Mouse (Mus musculus): ENCODE measurements at regions not wholly inside any gene's neighbourhood (a gene's known extent, or its start where the extent isn't known, plus 50 kb on each side); places are given as distances from the start of the nearest gene placed in this dataset.
"Not testable (repeated sequence)": the region's sequence is repeated elsewhere in the genome, so short reads cannot be mapped to it uniquely, and the experiment has no call there.

DNA sequence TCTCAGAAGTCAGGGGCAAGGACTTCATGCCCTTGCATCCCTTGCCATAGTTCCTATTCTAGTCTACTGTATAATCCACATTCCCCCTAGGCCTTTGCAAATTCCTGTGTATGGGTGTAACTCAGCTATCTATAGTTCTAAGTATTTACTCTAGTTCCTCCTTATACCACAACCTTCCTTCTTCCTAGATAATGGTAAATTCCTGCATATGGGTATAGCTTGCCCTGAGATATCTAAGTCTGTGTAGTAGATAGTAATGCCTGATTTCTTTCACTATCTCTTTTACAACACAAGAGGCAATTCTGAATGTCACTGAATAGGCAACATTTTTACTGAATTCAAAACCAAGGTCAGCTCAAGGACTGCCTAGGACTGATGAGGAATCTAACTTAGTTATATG is 1000.2 kb downstream of the Kcnt2 start:
- H3K4me3 ChIP-seq (replicated peaks; ENCODE audit: low read depth, low read length); H3K9me3 ChIP-seq (ENCODE audit: control insufficient read depth, low read length); H3K4me1 ChIP-seq (ENCODE audit: control insufficient read depth, insufficient read depth, low read length); H3K9ac ChIP-seq (replicated peaks; ENCODE audit: low read length); H3K4me2 ChIP-seq (ENCODE audit: low read length); H3K27me3 ChIP-seq (ENCODE audit: control insufficient read depth, insufficient read depth, low read length); DNase-seq; H3K36me3 ChIP-seq (ENCODE audit: control insufficient read depth, insufficient read depth, low read length); ATAC-seq (ENCODE audit: low FRiP score, low TSS enrichment); H3K27ac ChIP-seq (replicated peaks; ENCODE audit: low read depth, low read length): not testable (repeated sequence)

GRCm38 (mm10) chr1:141274738-141275137 is 1028.8 kb downstream of the Kcnt2 start:
- H3K4me2 ChIP-seq (ENCODE audit: low read length): no peak overlapping the region

DNA sequence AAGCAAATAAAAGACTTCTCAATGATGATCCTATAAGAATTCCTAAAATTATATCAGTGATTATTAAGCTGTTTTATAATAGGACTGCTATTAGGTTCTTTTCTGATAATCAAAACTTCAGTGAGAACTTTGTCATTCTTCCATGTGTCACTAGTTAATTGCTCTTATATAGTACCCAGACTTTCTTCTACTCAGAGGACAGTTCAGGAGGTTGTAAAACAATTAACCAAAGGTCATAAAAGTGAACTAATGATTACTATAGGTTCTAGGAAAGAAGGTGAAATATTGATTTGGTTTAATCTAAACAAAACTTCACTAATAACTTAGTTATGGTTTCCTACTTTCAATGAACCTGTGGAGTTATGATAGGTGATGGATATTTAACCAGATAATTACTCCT is 1035.6 kb downstream of the Kcnt2 start:
- Histone ChIP-seq H3K4me3 (replicated peaks; ENCODE audit: low read depth, low read length) (no peak overlapping the region), H3K9ac (replicated peaks; ENCODE audit: low read length) (no peak overlapping the region), H3K27me3 (ENCODE audit: control insufficient read depth, insufficient read depth, low read length) (no peaks in the 10 kb centered on the region), H3K4me2 (ENCODE audit: low read length) (no peak overlapping the region), H3K4me1 (ENCODE audit: control insufficient read depth, insufficient read depth, low read length) (no peaks in the 10 kb centered on the region), H3K36me3 (ENCODE audit: control insufficient read depth, insufficient read depth, low read length) (no peaks in the 10 kb centered on the region), H3K27ac (replicated peaks; ENCODE audit: low read depth, low read length) (no peak overlapping the region), H3K9me3 (ENCODE audit: control insufficient read depth, low read length) (no peaks in the 10 kb centered on the region)
- ATAC-seq (ENCODE audit: low FRiP score, low TSS enrichment) (no peak), DNase-seq (no peak)

More at GRCm38 (mm10) chr1:141274738-141275137, 1028.8 kb downstream of the Kcnt2 start:
- Histone ChIP-seq H3K9me3 (ENCODE audit: control insufficient read depth, low read length) (no peaks in the 10 kb centered on the region), H3K9ac (replicated peaks; ENCODE audit: low read length) (no peak overlapping the region), H3K27ac (replicated peaks; ENCODE audit: low read depth, low read length) (no peak overlapping the region), H3K4me3 (replicated peaks; ENCODE audit: low read depth, low read length) (no peak overlapping the region), H3K36me3 (ENCODE audit: control insufficient read depth, insufficient read depth, low read length) (no peaks in the 10 kb centered on the region), H3K27me3 (ENCODE audit: control insufficient read depth, insufficient read depth, low read length) (no peaks in the 10 kb centered on the region), H3K4me1 (ENCODE audit: control insufficient read depth, insufficient read depth, low read length) (no peaks in the 10 kb centered on the region)
- 87% methylated on average over 1 of the region's 1 CpGs for WGBS
- no peak for DNase-seq
- no peak for ATAC-seq (ENCODE audit: low FRiP score, low TSS enrichment)

GRCm38 (mm10) chr1:141322968-141323367 is 1077.0 kb downstream of the Kcnt2 start:
- peak; percentile 8 for DNase-seq

DNA sequence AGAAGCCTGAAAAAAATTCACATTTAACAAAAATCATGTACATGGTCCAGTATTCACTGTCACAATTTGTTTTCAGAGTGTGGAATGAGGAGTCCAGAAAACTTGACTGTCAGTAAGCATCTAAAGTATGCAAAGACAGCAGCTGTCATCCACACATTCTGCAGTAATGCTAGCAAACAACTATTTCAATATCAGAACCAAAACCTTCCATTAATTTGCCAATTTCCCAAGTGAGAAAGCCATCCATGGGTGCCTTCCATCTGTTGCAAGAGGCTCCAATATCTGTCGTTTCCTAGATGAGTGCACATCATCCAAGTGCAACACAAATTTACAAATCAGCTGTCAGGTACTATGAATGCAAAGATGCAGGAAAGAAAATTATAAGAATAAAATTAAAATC is 1092.1 kb downstream of the Kcnt2 start:
- Histone ChIP-seq H3K27me3 (ENCODE audit: control insufficient read depth, insufficient read depth, low read length) (no peaks in the 10 kb centered on the region), H3K36me3 (ENCODE audit: control insufficient read depth, insufficient read depth, low read length) (no peaks in the 10 kb centered on the region), H3K9ac (replicated peaks; ENCODE audit: low read length) (no peak overlapping the region), H3K9me3 (ENCODE audit: control insufficient read depth, low read length) (no peaks in the 10 kb centered on the region), H3K27ac (replicated peaks; ENCODE audit: low read depth, low read length) (no peak overlapping the region), H3K4me1 (ENCODE audit: control insufficient read depth, insufficient read depth, low read length) (no peaks in the 10 kb centered on the region), H3K4me3 (replicated peaks; ENCODE audit: low read depth, low read length) (no peak overlapping the region), H3K4me2 (ENCODE audit: low read length) (no peak overlapping the region)
- no peak for ATAC-seq (ENCODE audit: low FRiP score, low TSS enrichment)
- DNase-seq: no peak
- WGBS: 90% methylated on average over 1 of the region's 1 CpGs

More at GRCm38 (mm10) chr1:141322968-141323367, 1077.0 kb downstream of the Kcnt2 start:
- Histone ChIP-seq H3K9me3 (ENCODE audit: control insufficient read depth, low read length) (no peaks in the 10 kb centered on the region), H3K36me3 (ENCODE audit: control insufficient read depth, insufficient read depth, low read length) (no peaks in the 10 kb centered on the region), H3K4me1 (ENCODE audit: control insufficient read depth, insufficient read depth, low read length) (no peaks in the 10 kb centered on the region), H3K27me3 (ENCODE audit: control insufficient read depth, insufficient read depth, low read length) (no peaks in the 10 kb centered on the region), H3K9ac (replicated peaks; ENCODE audit: low read length) (no peak overlapping the region), H3K27ac (replicated peaks; ENCODE audit: low read depth, low read length) (no peak overlapping the region), H3K4me3 (replicated peaks; ENCODE audit: low read depth, low read length) (no peak overlapping the region), H3K4me2 (ENCODE audit: low read length) (no peak overlapping the region)
- 24% methylated on average over 3 of the region's 3 CpGs for WGBS
- ATAC-seq (ENCODE audit: low FRiP score, low TSS enrichment): no peak

DNA sequence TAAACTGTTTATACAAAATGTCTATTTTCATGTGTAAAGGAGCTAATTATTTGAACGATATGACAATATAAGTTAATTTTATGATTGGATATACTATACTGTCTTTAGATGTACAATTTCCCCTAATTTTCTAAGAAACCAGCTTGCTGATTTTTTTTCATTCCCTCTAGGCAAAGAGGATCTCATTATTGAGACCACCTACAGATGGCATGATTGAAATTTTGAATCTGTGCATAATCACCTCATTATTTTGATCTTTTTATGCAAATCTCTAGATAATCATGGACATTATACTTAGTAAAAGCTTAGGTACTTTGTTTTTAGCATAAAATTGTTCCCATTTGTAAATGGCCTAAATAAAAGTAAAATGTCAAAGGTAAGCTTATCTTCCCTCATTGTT is 1123.5 kb downstream of the Kcnt2 start:
- ATAC-seq (ENCODE audit: low FRiP score, low TSS enrichment): peak; percentile 20; the same call in 1 of the 2 replicates
- no peaks in the 10 kb centered on the region for H3K27me3 ChIP-seq (ENCODE audit: control insufficient read depth, insufficient read depth, low read length)
- H3K36me3 ChIP-seq (ENCODE audit: control insufficient read depth, insufficient read depth, low read length): no peaks in the 10 kb centered on the region
- H3K9ac ChIP-seq (replicated peaks; ENCODE audit: low read length): no peak overlapping the region
- no peak overlapping the region for H3K4me2 ChIP-seq (ENCODE audit: low read length)
- no peak overlapping the region for H3K27ac ChIP-seq (replicated peaks; ENCODE audit: low read depth, low read length)
- DNase-seq: peak; percentile 44
- 71% methylated on average over 1 of the region's 1 CpGs for WGBS
- H3K4me3 ChIP-seq (replicated peaks; ENCODE audit: low read depth, low read length): no peak overlapping the region
- H3K4me1 ChIP-seq (ENCODE audit: control insufficient read depth, insufficient read depth, low read length): no peaks in the 10 kb centered on the region
- H3K9me3 ChIP-seq (ENCODE audit: control insufficient read depth, low read length): no peaks in the 10 kb centered on the region; the same call in 1 of the 2 replicates

GRCm38 (mm10) chr1:141375966-141376365 is 1130.0 kb downstream of the Kcnt2 start:
- H3K4me1 ChIP-seq (ENCODE audit: control insufficient read depth, insufficient read depth, low read length): no peaks in the 10 kb centered on the region
- H3K9me3 ChIP-seq (ENCODE audit: control insufficient read depth, low read length): no peaks in the 10 kb centered on the region; the same call in 1 of the 2 replicates
- H3K4me2 ChIP-seq (ENCODE audit: low read length): no peak overlapping the region
- H3K27me3 ChIP-seq (ENCODE audit: control insufficient read depth, insufficient read depth, low read length): no peaks in the 10 kb centered on the region
- no peak overlapping the region for H3K9ac ChIP-seq (replicated peaks; ENCODE audit: low read length)
- ATAC-seq (ENCODE audit: low FRiP score, low TSS enrichment) (no peak), DNase-seq (no peak)
- no peak overlapping the region for H3K4me3 ChIP-seq (replicated peaks; ENCODE audit: low read depth, low read length)
- 83% methylated on average over 3 of the region's 3 CpGs for WGBS
- no peak overlapping the region for H3K27ac ChIP-seq (replicated peaks; ENCODE audit: low read depth, low read length)
- H3K36me3 ChIP-seq (ENCODE audit: control insufficient read depth, insufficient read depth, low read length): no peaks in the 10 kb centered on the region

GRCm38 (mm10) chr1:141401334-141401733 is 1155.4 kb downstream of the Kcnt2 start:
- Histone ChIP-seq H3K9me3 (ENCODE audit: control insufficient read depth, low read length) (no peaks in the 10 kb centered on the region), H3K9ac (replicated peaks; ENCODE audit: low read length) (no peak overlapping the region), H3K4me3 (replicated peaks; ENCODE audit: low read depth, low read length) (no peak overlapping the region), H3K27ac (replicated peaks; ENCODE audit: low read depth, low read length) (no peak overlapping the region), H3K27me3 (ENCODE audit: control insufficient read depth, insufficient read depth, low read length) (no peaks in the 10 kb centered on the region), H3K4me1 (ENCODE audit: control insufficient read depth, insufficient read depth, low read length) (no peaks in the 10 kb centered on the region), H3K4me2 (ENCODE audit: low read length) (no peak overlapping the region), H3K36me3 (ENCODE audit: control insufficient read depth, insufficient read depth, low read length) (no peaks in the 10 kb centered on the region)
- 34% methylated on average over 1 of the region's 1 CpGs for WGBS
- ATAC-seq (ENCODE audit: low FRiP score, low TSS enrichment) (no peak), DNase-seq (no peak)

DNA sequence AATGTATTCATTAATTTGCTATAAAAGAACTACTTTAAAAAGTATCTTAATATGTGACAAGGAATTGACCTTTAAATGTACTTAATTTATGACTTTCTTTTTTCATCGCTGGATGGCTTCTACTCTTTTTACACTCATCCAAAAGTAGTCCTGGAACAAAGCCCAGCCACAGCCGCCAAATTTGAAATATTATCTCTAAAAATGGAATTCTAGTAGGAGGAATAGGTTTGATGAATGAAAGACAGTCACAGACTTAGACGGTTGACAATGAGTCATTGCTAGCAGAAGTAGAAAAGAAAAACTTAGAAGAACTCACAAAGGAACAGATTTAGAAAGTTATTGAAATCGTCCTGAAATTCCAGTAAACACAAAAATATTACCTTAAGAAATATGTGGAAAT is 1183.7 kb downstream of the Kcnt2 start:
- 87% methylated on average over 4 of the region's 4 CpGs for WGBS
- Histone ChIP-seq H3K9ac (replicated peaks; ENCODE audit: low read length) (no peak overlapping the region), H3K27me3 (ENCODE audit: control insufficient read depth, insufficient read depth, low read length) (no peaks in the 10 kb centered on the region), H3K9me3 (ENCODE audit: control insufficient read depth, low read length) (no peaks in the 10 kb centered on the region), H3K36me3 (ENCODE audit: control insufficient read depth, insufficient read depth, low read length) (no peaks in the 10 kb centered on the region), H3K4me3 (replicated peaks; ENCODE audit: low read depth, low read length) (no peak overlapping the region), H3K4me2 (ENCODE audit: low read length) (no peak overlapping the region), H3K4me1 (ENCODE audit: control insufficient read depth, insufficient read depth, low read length) (no peaks in the 10 kb centered on the region), H3K27ac (replicated peaks; ENCODE audit: low read depth, low read length) (no peak overlapping the region)
- no peak for ATAC-seq (ENCODE audit: low FRiP score, low TSS enrichment)
- no peak for DNase-seq

Data from midbrain, embryonic 14.5 days (tissue).